Mouse (Mus musculus) heart, adult 2 months (tissue): ENCODE data around the gene Ptch2.

Experiments
- CTCF ChIP-seq: fragments of 200-600 bp; IDR thresholded peaks from 2 replicates; pipeline ENCODE4 v1.8.1; 2022; ENCODE audit warnings: antibody characterized with exemption, mild to moderate bottlenecking, moderate library complexity
- EP300 ChIP-seq: fragments of 200-500 bp; IDR thresholded peaks from 2 replicates; pipeline ENCODE4 v1.6.1; 2011; ENCODE audit warnings: low read depth, low read length, control low read depth; ENCODE audit not compliant: insufficient read depth
- POLR2A ChIP-seq: fragments of 200-500 bp; IDR thresholded peaks from 2 replicates; pipeline ENCODE4 v1.6.1; 2011; ENCODE audit warnings: mild to moderate bottlenecking, low read depth, low read length, control low read depth; ENCODE audit not compliant: insufficient read depth

GRCm38 (mm10) chr4:117058512-117058911 is 37.4 kb upstream of the Ptch2 start:
- TF ChIP-seq POLR2A (no peak), CTCF (no peak), EP300 (no peak)
